Mouse (Mus musculus) erythroblast, embryonic 14.5 days (primary cell): ENCODE measurements around the gene Slc22a4.

ENCODE experiments used
- GATA1 ChIP-seq: IDR thresholded peaks from 2 replicates; pipeline ENCODE4 v1.6.1; 2012; ENCODE audit warnings: low read length, inconsistent platforms, mixed read lengths
- TAL1 ChIP-seq: IDR thresholded peaks from 3 replicates; pipeline ENCODE4 v1.6.1; 2012; ENCODE audit warnings: low read length, inconsistent platforms, mixed read lengths

GRCm38 (mm10) chr11:54057428-54057827 lies 29.5 kb upstream of the Slc22a4 start:
- no peak for TF ChIP-seq TAL1
- TF ChIP-seq GATA1 = no peak
